Mouse (Mus musculus) forebrain, embryonic 12.5 days (tissue): ENCODE data around the gene Neurl4. TPM values are rescaled to one million over a fixed set of nuclear protein-coding genes. Genes with fewer than 3 reads are reported as not detected.

Experiments used
- ATAC-seq: fragments of 200-750 bp; cut with Nextera tagmentation; 2 replicates; pipeline ENCODE4 v1.8.0; 2017; ENCODE audit warnings: moderate TSS enrichment; ENCODE audit not compliant: low FRiP score
- H3K27ac ChIP-seq: fragments of 300-500 bp; sonication (generic); 2 replicates; pipeline ENCODE4 v1.5.1; 2016; ENCODE audit warnings: mild to moderate bottlenecking
- H3K27me3 ChIP-seq: fragments of 300-500 bp; sonication (generic); 2 replicates; pipeline ENCODE4 v1.6.1; 2016; ENCODE audit warnings: mild to moderate bottlenecking
- H3K36me3 ChIP-seq: fragments of 300-500 bp; sonication (generic); replicated peaks from 2 replicates; pipeline ENCODE4 v1.6.1; 2016; ENCODE audit warnings: mild to moderate bottlenecking
- H3K4me1 ChIP-seq: fragments of 300-500 bp; sonication (generic); 2 replicates; pipeline ENCODE4 v1.6.1; 2016
- H3K4me2 ChIP-seq: fragments of 300-500 bp; sonication (generic); 2 replicates; pipeline ENCODE4 v1.6.1; 2016; ENCODE audit warnings: mild to moderate bottlenecking, moderate library complexity
- H3K4me3 ChIP-seq: fragments of 300-500 bp; sonication (generic); replicated peaks from 2 replicates; pipeline ENCODE4 v1.5.1; 2016; ENCODE audit warnings: mild to moderate bottlenecking
- H3K9ac ChIP-seq: fragments of 300-500 bp; sonication (generic); 2 replicates; pipeline ENCODE4 v1.6.1; 2016; ENCODE audit warnings: mild to moderate bottlenecking
- H3K9me3 ChIP-seq: fragments of 300-500 bp; sonication (generic); 2 replicates; pipeline ENCODE4 v1.6.1; 2016
- WGBS: fragments of 180-500 bp; shearing (Covaris S2); methylation state at CpG from one replicate; pipeline ENCODE4 v1.1.7; 2016; 5-methylcytosine and 5-hydroxymethylcytosine counted together
- microRNA-seq: library from miRNA; unstranded; fragments of <30 nt; microRNA quantifications from one replicate; pipeline ENCODE4, GENCODE M21; 2017
- polyA plus RNA-seq: library from polyadenylated mRNA; unstranded; fragments of >200 nt; fragmentation: Nextera tagmentation; extraction: Ambion mirVana; gene quantifications from 2 replicates; pipeline ENCODE4 v1.2.1, GENCODE M21; 2016

Neurl4 gene
- polyA plus RNA-seq, 1 experiment from 2014 or later, result 19.3 TPM

GRCm38 (mm10) chr11:69956218-69956617, 55.3 kb downstream of the Neurl4 start:
- no peak for ATAC-seq
- Histone ChIP-seq H3K4me3 (no peak overlapping the region), H3K36me3 (no peaks in the 10 kb centered on the region), H3K9ac (no peak overlapping the region), H3K27me3 (peaks cover 26% of the 10 kb centered on the region), H3K4me2 (no peak overlapping the region), H3K9me3 (no peaks in the 10 kb centered on the region), H3K4me1 (no peaks in the 10 kb centered on the region), H3K27ac (no peak overlapping the region)
- 73% methylated on average over 1 of the region's 1 CpGs for WGBS

- no peak overlapping the region for H3K4me3 ChIP-seq
- H3K27me3 ChIP-seq, result peaks cover 63% of the 10 kb centered on the region
- H3K4me1 ChIP-seq, result no peaks in the 10 kb centered on the region
- no peaks in the 10 kb centered on the region for H3K9me3 ChIP-seq
- WGBS, result 23% methylated on average over 5 of the region's 5 CpGs
- ATAC-seq, result no peak
- no peak overlapping the region for H3K4me2 ChIP-seq
- no peak overlapping the region for H3K9ac ChIP-seq
- H3K27ac ChIP-seq, result no peak overlapping the region
- no peaks in the 10 kb centered on the region for H3K36me3 ChIP-seq
Measured at GRCm38 (mm10) chr11:69960616-69961015, 59.7 kb downstream of the Neurl4 start.

- 61% methylated on average over 5 of the region's 5 CpGs for WGBS
- no peak for ATAC-seq
Measured at GRCm38 (mm10) chr11:69961841-69962240, 61.0 kb downstream of the Neurl4 start.

More at GRCm38 (mm10) chr11:69961841-69962240, 61.0 kb downstream of the Neurl4 start:
- H3K4me2 ChIP-seq, result no peak overlapping the region
- H3K4me3 ChIP-seq, result no peak overlapping the region
- peaks cover 75% of the 10 kb centered on the region for H3K27me3 ChIP-seq
- H3K9ac ChIP-seq, result no peak overlapping the region
- no peak overlapping the region for H3K27ac ChIP-seq
- H3K4me1 ChIP-seq, result peaks cover 11% of the 10 kb centered on the region
- H3K9me3 ChIP-seq, result no peaks in the 10 kb centered on the region
- no peaks in the 10 kb centered on the region for H3K36me3 ChIP-seq

Small RNAs within 50 kb of the gene (microRNA-seq; reads per million reads assigned to microRNA genes)
- gene Mir6924, result not detected

Other genes starting within 250 kb of the Neurl4 start
- gene Sox15, start 245.8 kb upstream of the Neurl4 start, polyA plus RNA-seq, result not detected in 2 replicates
- 74.7 and 80.9 TPM in 2 replicates for gene Mpdu1, start 238.4 kb upstream of the Neurl4 start, polyA plus RNA-seq
- gene Cd68, start 234.9 kb upstream of the Neurl4 start, polyA plus RNA-seq, result 5.5 TPM in 2 replicates
- gene Eif4a1, start 228.6 kb upstream of the Neurl4 start, polyA plus RNA-seq, result 694 and 751 TPM in 2 replicates
- gene Senp3, start 219.0 kb upstream of the Neurl4 start, polyA plus RNA-seq, result 106 and 119 TPM in 2 replicates
- 0.26 TPM in 1 of 2 replicates, not detected in the other for gene Tnfsf13, start 215.3 kb upstream of the Neurl4 start, polyA plus RNA-seq
- 1.3 and 1.6 TPM in 2 replicates for gene Tnfsf12, start 205.2 kb upstream of the Neurl4 start, polyA plus RNA-seq
- 0.51 and 0.84 TPM in 2 replicates for gene Tnfsfm13, start 205.0 kb upstream of the Neurl4 start, polyA plus RNA-seq
- gene Polr2a, start 142.4 kb upstream of the Neurl4 start, polyA plus RNA-seq, result 31.3 and 35.4 TPM in 2 replicates
- gene Slc35g3, start 139.1 kb upstream of the Neurl4 start, polyA plus RNA-seq, result 0.13 and 0.33 TPM in 2 replicates
- 1.3 and 1.5 TPM in 2 replicates for gene Zbtb4, start 135.2 kb upstream of the Neurl4 start, polyA plus RNA-seq
- 1.2 and 1.8 TPM in 2 replicates for gene Chrnb1, start 105.1 kb upstream of the Neurl4 start, polyA plus RNA-seq
- gene Fgf11, start 99.2 kb upstream of the Neurl4 start, polyA plus RNA-seq, result 2.6 and 3.2 TPM in 2 replicates
- gene Tmem102, start 95.4 kb upstream of the Neurl4 start, polyA plus RNA-seq, result 0.76 and 1.3 TPM in 2 replicates
- gene Gm39566, start 85.8 kb upstream of the Neurl4 start, polyA plus RNA-seq, result not detected in 2 replicates
- gene Spem2, start 82.6 kb upstream of the Neurl4 start, polyA plus RNA-seq, result not detected in 2 replicates
- 0.24 and 0.26 TPM in 2 replicates for gene Spem1, start 78.9 kb upstream of the Neurl4 start, polyA plus RNA-seq
- gene Nlgn2, start 63.3 kb upstream of the Neurl4 start, polyA plus RNA-seq, result 13.3 and 14.0 TPM in 2 replicates
- 285 and 294 TPM in 2 replicates for gene Tmem256, start 62.6 kb upstream of the Neurl4 start, polyA plus RNA-seq
- gene Plscr3, start 54.7 kb upstream of the Neurl4 start, polyA plus RNA-seq, result 55.1 and 56.3 TPM in 2 replicates
- gene Tnk1, start 42.3 kb upstream of the Neurl4 start, polyA plus RNA-seq, result 0.14 and 0.60 TPM in 2 replicates
- not detected in 2 replicates for gene Tmem95, start 23.1 kb upstream of the Neurl4 start, polyA plus RNA-seq
- 1.7 and 2.5 TPM in 2 replicates for gene Kctd11, start 19.7 kb upstream of the Neurl4 start, polyA plus RNA-seq
- gene Acap1, start 5.5 kb upstream of the Neurl4 start, polyA plus RNA-seq, result 0.47 and 0.83 TPM in 2 replicates
- gene 2810408A11Rik, start 85 bp upstream of the Neurl4 start, polyA plus RNA-seq, result 22.4 TPM in 2 replicates
- 95.8 and 99.1 TPM in 2 replicates for gene Gps2, start 12.8 kb downstream of the Neurl4 start, polyA plus RNA-seq
- gene Eif5a, start 20.9 kb downstream of the Neurl4 start, polyA plus RNA-seq, result 1,678 TPM in 2 replicates
- gene Ybx2, start 34.7 kb downstream of the Neurl4 start, polyA plus RNA-seq, result 7.4 and 8.9 TPM in 2 replicates
- 13.3 and 15.3 TPM in 2 replicates for gene Slc2a4, start 47.1 kb downstream of the Neurl4 start, polyA plus RNA-seq
- 5.7 and 7.0 TPM in 2 replicates for gene Cldn7, start 63.7 kb downstream of the Neurl4 start, polyA plus RNA-seq
- 19.9 and 20.7 TPM in 2 replicates for gene Ctdnep1, start 80.1 kb downstream of the Neurl4 start, polyA plus RNA-seq
- gene Elp5, start 81.4 kb downstream of the Neurl4 start, polyA plus RNA-seq, result 129 and 141 TPM in 2 replicates
- 527 and 539 TPM in 2 replicates for gene Gabarap, start 90.1 kb downstream of the Neurl4 start, polyA plus RNA-seq
- 91.3 and 99.1 TPM in 2 replicates for gene Phf23, start 94.7 kb downstream of the Neurl4 start, polyA plus RNA-seq
- gene Dvl2, start 99.5 kb downstream of the Neurl4 start, polyA plus RNA-seq, result 45.2 and 46.6 TPM in 2 replicates
- 43.5 and 48.4 TPM in 2 replicates for gene Acadvl, start 114.3 kb downstream of the Neurl4 start, polyA plus RNA-seq
- 20.3 and 24.9 TPM in 2 replicates for gene Dlg4, start 115.9 kb downstream of the Neurl4 start, polyA plus RNA-seq
- gene Asgr1, start 153.0 kb downstream of the Neurl4 start, polyA plus RNA-seq, result 0.63 and 0.75 TPM in 2 replicates
- not detected in 2 replicates for gene Asgr2, start 191.6 kb downstream of the Neurl4 start, polyA plus RNA-seq
- not detected in 2 replicates for gene Mgl2, start 229.3 kb downstream of the Neurl4 start, polyA plus RNA-seq